Mouse (Mus musculus): ENCODE measurements at regions not wholly inside any gene's neighbourhood (a gene's known extent, or its start where the extent isn't known, plus 50 kb on each side); places are given as distances from the start of the nearest gene placed in this dataset.

DNA sequence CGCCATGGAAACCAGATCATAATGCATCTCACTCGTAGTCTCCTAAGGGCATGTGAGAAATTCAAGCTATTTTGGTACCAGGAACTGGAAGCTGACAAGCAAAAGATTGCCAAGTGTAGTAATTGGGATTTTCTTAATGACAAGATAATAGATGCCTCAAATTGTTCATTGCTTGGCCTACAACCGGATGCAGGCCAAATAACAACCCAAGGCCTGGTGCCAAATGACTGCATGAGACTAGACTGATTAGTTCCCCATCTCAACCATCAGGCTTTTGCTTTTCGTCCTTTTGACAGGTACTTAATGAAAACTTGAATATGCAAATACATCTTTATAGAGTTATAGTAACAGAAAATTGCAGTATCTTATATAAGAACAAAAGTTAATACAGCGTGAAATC is 780.4 kb upstream of the Frg1 start:
- TF ChIP-seq CTCF (conservative IDR thresholded peaks at IDR 0.05; ENCODE audit: insufficient read depth, insufficient read length, low read depth, low read length) (no peak), POLR2A (IDR thresholded peaks at IDR 0.05; ENCODE audit: low read depth, low read length) (no peak)

All from kidney, adult 2 months (tissue).